Mouse (Mus musculus): Measurements from ENCODE around the gene Tanc1. TPM values are rescaled to one million over a fixed set of nuclear protein-coding genes. Genes with fewer than 3 reads are reported as not detected.

Gene Tanc1
- polyA plus RNA-seq, 1 experiment from 2014 or later, result 5.5 TPM

- Histone ChIP-seq H3K36me3 (no peaks in the 10 kb centered on the region), H3K4me3 (replicated peaks) (no peak overlapping the region), H3K9me3 (no peaks in the 10 kb centered on the region), H3K4me1 (replicated peaks) (peaks cover 19% of the 10 kb centered on the region), H3K9ac (replicated peaks) (no peak overlapping the region), H3K4me2 (replicated peaks) (no peak overlapping the region), H3K27me3 (no peaks in the 10 kb centered on the region), H3K27ac (no peak overlapping the region)
- no peak for ATAC-seq
- WGBS, result 31% methylated on average over 7 of the region's 7 CpGs
Measured at GRCm38 (mm10) chr2:59698635-59699300, 86.9 kb downstream of the Tanc1 start.

GRCm38 (mm10) chr2:59699893-59700292, 88.1 kb downstream of the Tanc1 start:
- 90% methylated on average over 9 of the region's 9 CpGs for WGBS
- no peak for ATAC-seq

GRCm38 (mm10) chr2:59705221-59705620, 93.4 kb downstream of the Tanc1 start:
- no peaks in the 10 kb centered on the region for H3K4me1 ChIP-seq (replicated peaks)
- no peak overlapping the region for H3K9ac ChIP-seq (replicated peaks)
- 82% methylated on average over 12 of the region's 12 CpGs for WGBS
- H3K27ac ChIP-seq, result no peak overlapping the region
- no peaks in the 10 kb centered on the region for H3K36me3 ChIP-seq
- ATAC-seq, result no peak
- H3K4me2 ChIP-seq (replicated peaks), result no peak overlapping the region
- no peak overlapping the region for H3K4me3 ChIP-seq (replicated peaks)
- H3K27me3 ChIP-seq, result no peaks in the 10 kb centered on the region
- H3K9me3 ChIP-seq, result no peaks in the 10 kb centered on the region

More at GRCm38 (mm10) chr2:59699893-59700292, 88.1 kb downstream of the Tanc1 start:
- no peak overlapping the region for H3K27ac ChIP-seq
- H3K9me3 ChIP-seq, result no peaks in the 10 kb centered on the region
- peaks cover 19% of the 10 kb centered on the region for H3K4me1 ChIP-seq (replicated peaks)
- no peak overlapping the region for H3K4me2 ChIP-seq (replicated peaks)
- H3K9ac ChIP-seq (replicated peaks), result no peak overlapping the region
- H3K27me3 ChIP-seq, result no peaks in the 10 kb centered on the region
- no peak overlapping the region for H3K4me3 ChIP-seq (replicated peaks)
- H3K36me3 ChIP-seq, result no peaks in the 10 kb centered on the region

- Histone ChIP-seq H3K36me3 (no peaks in the 10 kb centered on the region), H3K4me3 (replicated peaks) (no peak overlapping the region), H3K9ac (replicated peaks) (no peak overlapping the region), H3K4me2 (replicated peaks) (no peak overlapping the region), H3K27me3 (no peaks in the 10 kb centered on the region), H3K4me1 (replicated peaks) (no peaks in the 10 kb centered on the region), H3K9me3 (no peaks in the 10 kb centered on the region), H3K27ac (no peak overlapping the region)
- WGBS, result 85% methylated on average over 12 of the region's 12 CpGs
- ATAC-seq, result no peak
Measured at GRCm38 (mm10) chr2:59706806-59707205, 95.0 kb downstream of the Tanc1 start.

GRCm38 (mm10) chr2:59707922-59708706, 96.3 kb downstream of the Tanc1 start:
- no peak overlapping the region for H3K27ac ChIP-seq
- WGBS, result 79% methylated on average over 13 of the region's 13 CpGs
- ATAC-seq, result no peak
- no peaks in the 10 kb centered on the region for H3K27me3 ChIP-seq
- no peaks in the 10 kb centered on the region for H3K36me3 ChIP-seq
- H3K4me3 ChIP-seq (replicated peaks), result no peak overlapping the region
- H3K4me2 ChIP-seq (replicated peaks), result no peak overlapping the region
- H3K9me3 ChIP-seq, result no peaks in the 10 kb centered on the region
- no peaks in the 10 kb centered on the region for H3K4me1 ChIP-seq (replicated peaks)
- H3K9ac ChIP-seq (replicated peaks), result no peak overlapping the region

GRCm38 (mm10) chr2:59710771-59711170, 98.9 kb downstream of the Tanc1 start:
- Histone ChIP-seq H3K4me1 (replicated peaks) (no peaks in the 10 kb centered on the region), H3K9me3 (no peaks in the 10 kb centered on the region), H3K27me3 (no peaks in the 10 kb centered on the region), H3K27ac (no peak overlapping the region), H3K4me3 (replicated peaks) (no peak overlapping the region), H3K9ac (replicated peaks) (no peak overlapping the region), H3K36me3 (no peaks in the 10 kb centered on the region), H3K4me2 (replicated peaks) (no peak overlapping the region)
- ATAC-seq, result no peak
- whole genome bisulfite sequencing, result 92% methylated on average over 6 of the region's 6 CpGs

GRCm38 (mm10) chr2:59711992-59712391, 100.2 kb downstream of the Tanc1 start:
- Histone ChIP-seq H3K9ac (replicated peaks) (no peak overlapping the region), H3K27me3 (0 out of 2 replicates have a peak, but pooled peaks cover 1% of the 10 kb centered on the region), H3K4me1 (replicated peaks) (no peaks in the 10 kb centered on the region), H3K4me2 (replicated peaks) (no peak overlapping the region), H3K36me3 (no peaks in the 10 kb centered on the region), H3K27ac (no peak overlapping the region), H3K4me3 (replicated peaks) (no peak overlapping the region), H3K9me3 (no peaks in the 10 kb centered on the region)
- 88% methylated on average over 8 of the region's 8 CpGs for WGBS
- no peak for ATAC-seq

- no peak overlapping the region for H3K9ac ChIP-seq (replicated peaks)
- no peak overlapping the region for H3K4me3 ChIP-seq (replicated peaks)
- 0 out of 2 replicates have a peak, but pooled peaks cover 3% of the 10 kb centered on the region for H3K27me3 ChIP-seq
- no peak overlapping the region for H3K4me2 ChIP-seq (replicated peaks)
- H3K36me3 ChIP-seq, result no peaks in the 10 kb centered on the region
- WGBS, result 93% methylated on average over 9 of the region's 9 CpGs
- ATAC-seq, result no peak
- H3K9me3 ChIP-seq, result no peaks in the 10 kb centered on the region
- H3K4me1 ChIP-seq (replicated peaks), result no peaks in the 10 kb centered on the region
- 0 out of 2 replicates have a peak overlapping the region, but pooled peaks have one; percentile 3 for H3K27ac ChIP-seq
Measured at GRCm38 (mm10) chr2:59712484-59712883, 100.6 kb downstream of the Tanc1 start.

- H3K27ac ChIP-seq, result no peak overlapping the region
- no peak overlapping the region for H3K9ac ChIP-seq (replicated peaks)
- 0 out of 2 replicates have a peak, but pooled peaks cover 3% of the 10 kb centered on the region for H3K27me3 ChIP-seq
- no peak overlapping the region for H3K4me3 ChIP-seq (replicated peaks)
- WGBS, result 90% methylated on average over 9 of the region's 9 CpGs
- H3K9me3 ChIP-seq, result no peaks in the 10 kb centered on the region
- H3K4me1 ChIP-seq (replicated peaks), result peaks cover 13% of the 10 kb centered on the region
- no peak for ATAC-seq
- H3K4me2 ChIP-seq (replicated peaks), result no peak overlapping the region
- H3K36me3 ChIP-seq, result no peaks in the 10 kb centered on the region
Measured at GRCm38 (mm10) chr2:59713626-59714556, 102.0 kb downstream of the Tanc1 start.

GRCm38 (mm10) chr2:59714992-59715391, 103.2 kb downstream of the Tanc1 start:
- Histone ChIP-seq H3K36me3 (no peaks in the 10 kb centered on the region), H3K27me3 (0 out of 2 replicates have a peak, but pooled peaks cover 3% of the 10 kb centered on the region), H3K9me3 (no peaks in the 10 kb centered on the region), H3K9ac (replicated peaks) (no peak overlapping the region), H3K4me1 (replicated peaks) (peaks cover 23% of the 10 kb centered on the region), H3K4me2 (replicated peaks) (no peak overlapping the region), H3K4me3 (replicated peaks) (no peak overlapping the region), H3K27ac (no peak overlapping the region)
- 93% methylated on average over 2 of the region's 2 CpGs for WGBS
- ATAC-seq, result no peak

GRCm38 (mm10) chr2:59716461-59716860, 104.6 kb downstream of the Tanc1 start:
- no peaks in the 10 kb centered on the region for H3K9me3 ChIP-seq
- no peak overlapping the region for H3K9ac ChIP-seq (replicated peaks)
- no peak overlapping the region for H3K27ac ChIP-seq
- no peak for ATAC-seq
- no peaks in the 10 kb centered on the region for H3K36me3 ChIP-seq
- WGBS, result 63% methylated on average over 3 of the region's 3 CpGs
- peaks cover 31% of the 10 kb centered on the region for H3K4me1 ChIP-seq (replicated peaks)
- H3K4me2 ChIP-seq (replicated peaks), result no peak overlapping the region
- 0 out of 2 replicates have a peak, but pooled peaks cover 3% of the 10 kb centered on the region for H3K27me3 ChIP-seq
- H3K4me3 ChIP-seq (replicated peaks), result no peak overlapping the region
